Mouse (Mus musculus) kidney, postnatal 0 days (tissue): ENCODE data around the gene Ern1. TPM values are rescaled to one million over a fixed set of nuclear protein-coding genes. Genes with fewer than 3 reads are reported as not detected.

Experiments used
- ATAC-seq: fragments of 200-750 bp; cut with Nextera tagmentation; replicated peaks from 2 replicates; pipeline ENCODE4 v1.8.0; 2017; ENCODE audit warnings: low read depth, moderate number of reproducible peaks, moderate TSS enrichment, moderate library complexity; ENCODE audit not compliant: low FRiP score
- DNase-seq: peaks from one replicate; pipeline ENCODE4 v3.0.0-alpha.2; 2016; ENCODE audit warnings: low spot score
- H3K27ac ChIP-seq: fragments of 300-500 bp; sonication (generic); 2 replicates; pipeline ENCODE4 v1.5.1; 2014; ENCODE audit warnings: mild to moderate bottlenecking
- H3K27me3 ChIP-seq: fragments of 300-500 bp; sonication (generic); 2 replicates; pipeline ENCODE4 v1.6.1; 2014; ENCODE audit warnings: low read length, mixed read lengths; ENCODE audit not compliant: insufficient read depth
- H3K36me3 ChIP-seq: fragments of 300-500 bp; sonication (generic); 2 replicates; pipeline ENCODE4 v1.6.1; 2014; ENCODE audit warnings: low read length, mixed read lengths; ENCODE audit not compliant: insufficient read depth
- H3K4me1 ChIP-seq: fragments of 300-500 bp; sonication (generic); replicated peaks from 2 replicates; pipeline ENCODE4 v1.6.1; 2014; ENCODE audit warnings: antibody characterized with exemption, low read length, mixed read lengths; ENCODE audit not compliant: insufficient read depth
- H3K4me2 ChIP-seq: fragments of 300-500 bp; sonication (generic); 2 replicates; pipeline ENCODE4 v1.6.1; 2014; ENCODE audit warnings: mild to moderate bottlenecking, low read length, moderate library complexity, mixed read lengths
- H3K4me3 ChIP-seq: fragments of 300-500 bp; sonication (generic); replicated peaks from 2 replicates; pipeline ENCODE4 v1.5.1; 2014; ENCODE audit warnings: low read depth, low read length
- H3K9ac ChIP-seq: fragments of 300-500 bp; sonication (generic); 2 replicates; pipeline ENCODE4 v1.6.1; 2014; ENCODE audit warnings: low read depth, low read length
- H3K9me3 ChIP-seq: fragments of 300-500 bp; sonication (generic); replicated peaks from 2 replicates; pipeline ENCODE4 v1.6.1; 2016; ENCODE audit warnings: low read length, inconsistent platforms, mixed read lengths
- CTCF ChIP-seq: IDR thresholded peaks from 2 replicates; pipeline ENCODE4 v1.5.1; 2016; ENCODE audit warnings: antibody characterized with exemption, low read depth, mild to moderate bottlenecking, moderate library complexity
- WGBS: fragments of 180-500 bp; shearing (Covaris S2); extraction: QIAGEN DNeasy Blood & Tissue Kit; methylation state at CpG from one replicate; pipeline ENCODE4 v1.1.7; 2014; 5-methylcytosine and 5-hydroxymethylcytosine counted together
- polyA plus RNA-seq: library from polyadenylated mRNA; unstranded; fragments of >200 nt; fragmentation: Nextera tagmentation; extraction: Ambion mirVana; gene quantifications from 2 replicates; pipeline ENCODE4 v1.2.1, GENCODE M21; 2015

Gene Ern1
- polyA plus RNA-seq, 1 experiment from 2014 or later: 3.3 TPM

GRCm38 (mm10) chr11:106527926-106528325, 40.3 kb upstream of the Ern1 start:
- H3K9me3 ChIP-seq: no peaks in the 10 kb centered on the region
- no peak for ATAC-seq
- H3K4me1 ChIP-seq: no peaks in the 10 kb centered on the region
- H3K27me3 ChIP-seq: no peaks in the 10 kb centered on the region
- no peak overlapping the region for H3K4me2 ChIP-seq
- DNase-seq: no peak
- 0 out of 2 replicates have a peak, but pooled peaks cover 5% of the 10 kb centered on the region for H3K36me3 ChIP-seq
- 19% methylated on average over 1 of the region's 1 CpGs for WGBS
- no peak overlapping the region for H3K4me3 ChIP-seq
- no peak overlapping the region for H3K27ac ChIP-seq
- no peak overlapping the region for H3K9ac ChIP-seq
- no peak for TF ChIP-seq CTCF

- H3K27me3 ChIP-seq: no peaks in the 10 kb centered on the region
- H3K4me3 ChIP-seq: no peak overlapping the region
- ATAC-seq (no peak), DNase-seq (no peak)
- no peak overlapping the region for H3K4me2 ChIP-seq
- H3K9me3 ChIP-seq: no peaks in the 10 kb centered on the region
- no peak overlapping the region; the same call in 1 of the 2 replicates for H3K27ac ChIP-seq
- 56% methylated on average over 10 of the region's 10 CpGs for WGBS
- no peak for TF ChIP-seq CTCF
- H3K9ac ChIP-seq: no peak overlapping the region
- no peaks in the 10 kb centered on the region for H3K4me1 ChIP-seq
- 0 out of 2 replicates have a peak, but pooled peaks cover 5% of the 10 kb centered on the region for H3K36me3 ChIP-seq
Measured at GRCm38 (mm10) chr11:106527147-106527821, 39.6 kb upstream of the Ern1 start.

DNA sequence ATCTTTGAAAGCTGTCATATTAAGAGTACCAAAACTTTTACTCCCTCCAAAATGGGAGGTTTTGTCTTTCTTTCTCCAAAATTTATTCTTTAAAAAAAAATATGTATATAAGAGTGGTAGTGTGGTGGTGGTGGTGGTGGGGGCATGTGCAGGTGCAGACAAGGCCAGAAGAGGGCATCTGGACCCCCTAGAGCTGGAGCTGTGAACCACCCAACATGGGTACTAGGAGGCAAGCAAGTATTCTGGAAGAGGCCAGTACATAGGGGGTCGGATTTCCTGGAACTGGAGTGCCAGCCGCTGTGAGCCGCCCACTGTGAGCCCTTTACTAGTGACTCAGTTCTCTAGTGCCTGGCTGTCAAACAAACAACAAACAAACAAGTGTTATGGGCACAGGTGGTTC, 34.9 kb upstream of the Ern1 start:
- DNase-seq (peak; percentile 40), ATAC-seq (no peak)
- Histone ChIP-seq H3K4me1 (no peaks in the 10 kb centered on the region), H3K4me2 (no peak overlapping the region), H3K9ac (no peak overlapping the region), H3K27me3 (no peaks in the 10 kb centered on the region), H3K9me3 (no peaks in the 10 kb centered on the region), H3K27ac (no peak overlapping the region), H3K36me3 (0 out of 2 replicates have a peak, but pooled peaks cover 1% of the 10 kb centered on the region), H3K4me3 (no peak overlapping the region)
- TF ChIP-seq CTCF: peak; percentile 44
- WGBS: 37% methylated on average over 3 of the region's 3 CpGs

DNA sequence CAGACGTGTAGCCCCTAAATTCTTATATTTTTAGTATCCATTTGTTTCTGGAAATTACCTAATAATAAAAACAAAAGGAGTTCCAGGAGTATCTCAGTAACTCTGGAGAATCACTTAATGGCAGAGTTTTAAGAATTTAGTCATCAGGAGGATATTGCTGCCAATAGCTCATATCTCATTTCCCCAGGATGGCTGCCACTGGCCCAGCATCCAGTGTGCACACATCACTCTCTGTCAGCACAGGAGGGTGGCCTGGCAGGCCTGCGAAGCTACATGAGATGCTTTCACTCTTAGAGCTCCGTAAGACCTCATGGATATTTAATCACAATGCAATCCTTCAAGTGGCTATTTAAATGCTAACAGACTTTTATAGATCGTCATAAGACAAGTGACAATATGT, 34.0 kb upstream of the Ern1 start:
- no peak overlapping the region for H3K27ac ChIP-seq
- H3K4me2 ChIP-seq: no peak overlapping the region
- H3K4me1 ChIP-seq: no peaks in the 10 kb centered on the region
- no peak for DNase-seq
- no peak overlapping the region for H3K4me3 ChIP-seq
- 76% methylated on average over 4 of the region's 4 CpGs for WGBS
- no peaks in the 10 kb centered on the region for H3K9me3 ChIP-seq
- H3K9ac ChIP-seq: no peak overlapping the region
- TF ChIP-seq CTCF: no peak
- ATAC-seq: no peak
- H3K36me3 ChIP-seq: no peaks in the 10 kb centered on the region
- H3K27me3 ChIP-seq: no peaks in the 10 kb centered on the region

DNA sequence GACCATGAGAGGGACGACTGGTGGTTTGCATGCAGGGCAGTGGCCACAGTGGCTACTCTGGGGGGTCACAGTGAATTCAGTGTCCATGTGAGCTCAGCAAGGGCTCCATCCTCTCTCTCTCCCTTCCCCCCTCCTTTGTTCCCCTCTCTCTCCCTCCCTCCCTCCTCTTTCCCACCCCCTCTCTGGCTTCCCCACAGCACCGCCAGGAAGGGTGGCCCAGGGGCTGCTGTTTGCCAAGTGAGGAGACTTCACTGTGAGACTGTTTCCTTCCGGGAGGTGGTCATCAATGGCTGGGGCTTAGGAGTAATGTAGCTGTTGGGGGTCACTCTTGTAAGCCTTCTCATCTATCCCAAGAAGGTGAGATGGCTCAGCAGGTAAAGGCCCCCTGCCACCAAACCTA, 32.8 kb upstream of the Ern1 start:
- 48% methylated on average over 3 of the region's 3 CpGs for WGBS
- Histone ChIP-seq H3K4me3 (no peak overlapping the region), H3K9me3 (no peaks in the 10 kb centered on the region), H3K27ac (no peak overlapping the region), H3K9ac (no peak overlapping the region), H3K4me2 (no peak overlapping the region), H3K27me3 (no peaks in the 10 kb centered on the region), H3K36me3 (no peaks in the 10 kb centered on the region), H3K4me1 (no peaks in the 10 kb centered on the region)
- TF ChIP-seq CTCF: no peak
- no peak for ATAC-seq
- DNase-seq: no peak

DNA sequence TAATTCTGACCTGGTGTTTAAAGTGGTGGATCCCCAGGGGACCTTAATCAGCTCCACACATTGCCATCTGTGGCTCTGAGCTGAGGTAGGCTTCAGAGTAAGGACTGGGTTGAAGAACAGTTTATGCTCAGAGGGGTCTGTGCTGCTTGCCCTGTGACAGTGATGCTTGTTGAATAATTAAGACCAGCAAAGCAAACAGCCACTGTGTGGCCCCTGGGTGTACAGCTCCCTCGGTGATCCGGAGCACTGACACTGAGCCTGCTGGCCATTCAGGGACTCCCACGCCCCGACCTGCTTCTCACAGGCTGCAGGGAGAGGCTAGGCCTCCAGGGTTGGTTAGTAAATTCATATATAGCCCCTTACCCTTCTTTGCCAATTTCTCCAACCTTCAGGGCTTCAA, 31.9 kb upstream of the Ern1 start:
- H3K9me3 ChIP-seq: no peaks in the 10 kb centered on the region
- WGBS: 25% methylated on average over 4 of the region's 4 CpGs

GRCm38 (mm10) chr11:106518391-106518790, 30.7 kb upstream of the Ern1 start:
- Histone ChIP-seq H3K9ac (no peak overlapping the region), H3K4me3 (no peak overlapping the region), H3K27ac (no peak overlapping the region), H3K9me3 (no peaks in the 10 kb centered on the region), H3K4me1 (no peaks in the 10 kb centered on the region), H3K27me3 (no peaks in the 10 kb centered on the region), H3K4me2 (no peak overlapping the region), H3K36me3 (no peaks in the 10 kb centered on the region)
- DNase-seq (no peak), ATAC-seq (no peak)
- no peak for TF ChIP-seq CTCF
- WGBS: 47% methylated on average over 4 of the region's 4 CpGs

More for the DNA sequence above, 31.9 kb upstream of the Ern1 start:
- Histone ChIP-seq H3K4me1 (no peaks in the 10 kb centered on the region), H3K4me2 (no peak overlapping the region), H3K4me3 (no peak overlapping the region), H3K36me3 (no peaks in the 10 kb centered on the region), H3K27me3 (no peaks in the 10 kb centered on the region), H3K9ac (no peak overlapping the region), H3K27ac (no peak overlapping the region)
- no peak for TF ChIP-seq CTCF
- DNase-seq: no peak
- ATAC-seq: no peak
